Mouse (Mus musculus): ENCODE data around the gene Sypl. TPM values are rescaled to one million over a fixed set of nuclear protein-coding genes. Genes with fewer than 3 reads are reported as not detected.

Sypl gene
- 100 to 1,000 TPM; 124 to 147 TPM for total RNA-seq (2021)
- long read RNA-seq, experiment 1, transcript Sypl-201 (5 exons, 2,019 nt), result major isoform, 172 of 193 reads
- long read RNA-seq, experiment 1, partial matches to known transcripts, result 9 of 193 reads
- long read RNA-seq, experiment 1, other reads (novel, unspliced or antisense), result 12 of 193 reads
- long read RNA-seq, experiment 2, transcript Sypl-201 (5 exons, 2,019 nt), result major isoform, 241 of 259 reads
- long read RNA-seq, experiment 2, partial matches to known transcripts, result 3 of 259 reads
- long read RNA-seq, experiment 2, other reads (novel, unspliced or antisense), result 15 of 259 reads

- peak; percentile 99 for DNase-seq
Measured at GRCm38 (mm10) chr12:32953596-32954215, at the start of gene Sypl. Sypl (plus strand) TSS chr12:32953891.

- no peak for DNase-seq
Measured at GRCm38 (mm10) chr12:32909686-32910085, 44.0 kb upstream of the Sypl start.

- DNase-seq, result peak; percentile 43
Measured at GRCm38 (mm10) chr12:32910092-32910491, 43.6 kb upstream of the Sypl start.

- DNase-seq, result no peak
Measured at GRCm38 (mm10) chr12:32910560-32911194, 43.0 kb upstream of the Sypl start.

- DNase-seq, result no peak
Measured at GRCm38 (mm10) chr12:32911569-32911968, 42.1 kb upstream of the Sypl start.

GRCm38 (mm10) chr12:32912772-32913171 lies 40.9 kb upstream of the Sypl start:
- DNase-seq, result no peak

- no peak for DNase-seq
Measured at GRCm38 (mm10) chr12:32918683-32919082, 35.0 kb upstream of the Sypl start.

- peak; percentile 65 for DNase-seq
Measured at GRCm38 (mm10) chr12:32919091-32919490, 34.6 kb upstream of the Sypl start.

- DNase-seq, result no peak
Measured at GRCm38 (mm10) chr12:32919527-32919926, 34.2 kb upstream of the Sypl start.

GRCm38 (mm10) chr12:32920185-32920788 lies 33.4 kb upstream of the Sypl start:
- peak; percentile 61 for DNase-seq

- peak; percentile 29 for DNase-seq
Measured at GRCm38 (mm10) chr12:32921071-32921470, 32.6 kb upstream of the Sypl start.

GRCm38 (mm10) chr12:32921532-32922131 lies 32.1 kb upstream of the Sypl start:
- no peak for DNase-seq

GRCm38 (mm10) chr12:32924245-32924644 lies 29.4 kb upstream of the Sypl start:
- DNase-seq, result no peak

GRCm38 (mm10) chr12:32926331-32927172 lies 27.1 kb upstream of the Sypl start:
- peak; percentile 65 for DNase-seq

GRCm38 (mm10) chr12:32927231-32927835 lies 26.4 kb upstream of the Sypl start:
- no peak for DNase-seq

GRCm38 (mm10) chr12:32928180-32928579 lies 25.5 kb upstream of the Sypl start:
- no peak for DNase-seq

GRCm38 (mm10) chr12:32929831-32930513 lies 23.7 kb upstream of the Sypl start:
- peak; percentile 62 for DNase-seq

GRCm38 (mm10) chr12:32930566-32930965 lies 23.1 kb upstream of the Sypl start:
- no peak for DNase-seq

GRCm38 (mm10) chr12:32936246-32936946 lies 17.3 kb upstream of the Sypl start:
- no peak for DNase-seq

- no peak for DNase-seq
Measured at GRCm38 (mm10) chr12:32941141-32941540, 12.6 kb upstream of the Sypl start.
